Mouse (Mus musculus) splenic B cell, adult 2 months (primary cell): ENCODE results near the gene Gpr141.

ENCODE experiments used
- DNase-seq: peaks from one replicate; pipeline ENCODE4 v3.0.0-alpha.2; 2011; ENCODE audit warnings: low read depth, low spot score
- H3K27me3 ChIP-seq: 2 replicates; pipeline ENCODE4 v1.6.1; 2012; ENCODE audit warnings: mild to moderate bottlenecking, low read length, moderate library complexity, mixed read lengths; ENCODE audit not compliant: control insufficient read depth, poor library complexity, insufficient read depth, severe bottlenecking
- H3K36me3 ChIP-seq: 2 replicates; pipeline ENCODE4 v1.6.1; 2012; ENCODE audit warnings: mild to moderate bottlenecking, low read length, moderate library complexity, mixed read lengths; ENCODE audit not compliant: control insufficient read depth, poor library complexity, insufficient read depth, severe bottlenecking

The Gpr141 gene

DNA sequence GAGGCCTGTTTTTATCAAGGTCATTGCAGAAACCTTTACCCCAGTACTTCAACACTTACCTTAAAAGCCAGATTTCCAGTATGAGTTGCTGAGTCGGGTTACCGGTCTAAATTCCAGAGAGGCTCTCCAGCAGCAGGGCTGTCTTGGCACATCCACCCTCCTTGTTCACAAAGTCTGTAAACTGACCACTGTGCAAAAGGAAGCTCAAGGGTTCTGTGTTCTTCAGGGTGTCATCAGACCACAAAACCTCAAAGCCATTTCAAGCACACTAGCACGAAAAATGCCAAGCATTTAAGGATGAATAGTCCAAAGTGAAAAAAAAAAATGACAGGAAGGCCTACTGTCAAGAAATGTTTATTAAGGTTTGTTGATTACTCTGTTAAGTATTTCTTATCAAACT lies at the start of gene Gpr141:
Gene Gpr141, minus strand, starts transcription at position 187 of the 400 bp plus-strand sequence.
- DNase-seq: no peak
- Histone ChIP-seq H3K27me3 (no peaks in the 10 kb centered on the region), H3K36me3 (no peaks in the 10 kb centered on the region)

- no peak for DNase-seq
- Histone ChIP-seq H3K27me3 (no peaks in the 10 kb centered on the region), H3K36me3 (no peaks in the 10 kb centered on the region)
These were observed 40.2 kb upstream of the Gpr141 start for GRCm38 (mm10) chr13:19864241-19864640.

- peak; percentile 18 for DNase-seq
- no peaks in the 10 kb centered on the region for H3K27me3 ChIP-seq
- H3K36me3 ChIP-seq: no peaks in the 10 kb centered on the region
These were observed 30.7 kb upstream of the Gpr141 start for GRCm38 (mm10) chr13:19854629-19855333.

- Histone ChIP-seq H3K27me3 (no peaks in the 10 kb centered on the region), H3K36me3 (no peaks in the 10 kb centered on the region)
- DNase-seq: peak; percentile 13
These were observed 30.0 kb upstream of the Gpr141 start for GRCm38 (mm10) chr13:19854049-19854448.

GRCm38 (mm10) chr13:19843448-19843847 lies 19.4 kb upstream of the Gpr141 start:
- DNase-seq: no peak
- Histone ChIP-seq H3K27me3 (no peaks in the 10 kb centered on the region), H3K36me3 (no peaks in the 10 kb centered on the region)

GRCm38 (mm10) chr13:19842707-19843106 lies 18.6 kb upstream of the Gpr141 start:
- Histone ChIP-seq H3K36me3 (no peaks in the 10 kb centered on the region), H3K27me3 (no peaks in the 10 kb centered on the region)
- DNase-seq: no peak

DNA sequence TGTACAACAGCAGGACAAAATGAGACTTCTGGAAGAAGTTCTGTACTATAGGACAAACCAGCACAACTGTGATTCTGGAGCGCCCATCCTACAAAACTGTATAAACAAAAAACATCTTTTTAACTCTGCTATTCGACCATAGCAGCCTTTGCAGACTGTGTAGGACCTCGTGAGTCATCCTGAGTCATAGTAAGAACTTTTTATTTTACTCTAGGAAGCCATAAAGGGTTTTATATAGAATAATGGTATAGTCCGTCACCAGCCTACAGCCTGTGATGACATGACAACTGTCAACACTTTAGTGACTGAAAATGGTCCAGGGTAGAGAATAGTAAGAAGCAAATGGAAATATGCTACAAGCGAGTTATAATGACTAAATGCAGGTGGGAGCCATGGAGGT lies 17.6 kb upstream of the Gpr141 start:
- no peaks in the 10 kb centered on the region for H3K36me3 ChIP-seq
- no peaks in the 10 kb centered on the region for H3K27me3 ChIP-seq
- no peak for DNase-seq

DNA sequence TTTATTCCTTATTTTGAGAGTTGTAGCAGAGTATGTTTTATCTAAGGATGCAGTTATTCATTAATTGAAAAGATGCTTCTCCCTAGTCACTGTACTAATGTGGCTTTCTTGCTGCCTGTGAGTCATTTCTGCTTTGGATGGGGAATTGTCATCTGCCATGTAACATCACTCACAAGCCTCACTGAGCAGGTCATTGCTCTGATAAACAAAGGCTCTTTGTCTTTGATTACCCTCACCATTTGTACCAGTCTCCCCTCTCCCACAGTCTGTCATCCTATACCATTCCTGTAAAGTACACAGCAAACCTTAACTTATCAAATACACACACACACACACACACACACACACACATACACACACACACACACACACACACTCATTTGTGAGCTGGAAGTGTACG lies 16.1 kb upstream of the Gpr141 start:
- H3K36me3 ChIP-seq: no peaks in the 10 kb centered on the region
- no peaks in the 10 kb centered on the region for H3K27me3 ChIP-seq
- DNase-seq: no peak

DNA sequence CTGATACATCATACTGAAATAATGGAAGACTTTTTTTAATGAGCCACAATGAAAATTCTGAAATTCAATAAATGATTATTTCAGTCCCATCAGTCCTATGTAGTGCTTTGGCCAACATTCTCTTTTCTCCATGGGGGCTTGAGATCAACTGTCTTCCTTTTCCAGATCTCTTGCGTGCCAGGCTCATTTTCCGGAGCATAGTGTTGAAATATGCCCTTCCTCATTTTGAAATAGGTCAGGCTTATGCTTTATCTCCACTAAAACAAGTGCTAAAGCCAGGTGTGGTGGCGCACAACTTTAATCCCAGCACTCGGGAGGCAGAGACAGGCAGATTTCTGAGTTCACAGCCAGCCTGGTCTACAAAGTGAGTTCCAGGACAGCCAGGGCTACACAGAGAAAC lies 6.5 kb upstream of the Gpr141 start:
- Histone ChIP-seq H3K27me3 (no peaks in the 10 kb centered on the region), H3K36me3 (no peaks in the 10 kb centered on the region)
- no peak for DNase-seq

- Histone ChIP-seq H3K27me3 (no peaks in the 10 kb centered on the region), H3K36me3 (no peaks in the 10 kb centered on the region)
- peak; percentile 64 for DNase-seq
These were observed 4.0 kb upstream of the Gpr141 start for GRCm38 (mm10) chr13:19828095-19828494.

- H3K27me3 ChIP-seq: no peaks in the 10 kb centered on the region
- DNase-seq: no peak
- no peaks in the 10 kb centered on the region for H3K36me3 ChIP-seq
These were observed 2.4 kb downstream of the Gpr141 start for GRCm38 (mm10) chr13:19821639-19822038.

- no peak for DNase-seq
These were observed 4.1 kb downstream of the Gpr141 start for GRCm38 (mm10) chr13:19819926-19820325.

GRCm38 (mm10) chr13:19819243-19819642 lies 4.8 kb downstream of the Gpr141 start:
- no peak for DNase-seq
- Histone ChIP-seq H3K27me3 (no peaks in the 10 kb centered on the region), H3K36me3 (no peaks in the 10 kb centered on the region)

More at GRCm38 (mm10) chr13:19819926-19820325, 4.1 kb downstream of the Gpr141 start:
- Histone ChIP-seq H3K27me3 (no peaks in the 10 kb centered on the region), H3K36me3 (no peaks in the 10 kb centered on the region)

- Histone ChIP-seq H3K36me3 (no peaks in the 10 kb centered on the region), H3K27me3 (no peaks in the 10 kb centered on the region)
- DNase-seq: no peak
These were observed 29.1 kb downstream of the Gpr141 start for GRCm38 (mm10) chr13:19794942-19795341.

- Histone ChIP-seq H3K27me3 (no peaks in the 10 kb centered on the region), H3K36me3 (no peaks in the 10 kb centered on the region)
- peak; percentile 68 for DNase-seq
These were observed 29.6 kb downstream of the Gpr141 start for GRCm38 (mm10) chr13:19794486-19794885.

DNA sequence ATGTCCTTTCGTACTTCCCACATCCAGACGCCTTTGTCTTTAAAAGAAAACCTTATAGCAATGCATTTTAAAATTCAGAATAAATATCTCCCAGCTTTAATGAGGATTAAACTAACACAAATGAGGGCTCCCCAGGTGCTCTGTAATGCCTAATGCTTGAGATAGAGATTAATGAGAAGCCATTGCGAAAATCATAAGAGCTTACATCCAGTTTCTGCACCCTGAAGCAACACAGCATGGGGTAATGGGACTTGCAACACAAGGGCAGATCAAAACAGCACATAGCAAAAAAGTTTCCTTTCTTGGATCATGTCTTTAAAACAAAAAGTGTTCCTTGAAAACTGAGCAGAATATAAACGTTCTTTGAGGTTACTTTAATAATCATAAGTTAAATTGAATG lies 30.3 kb downstream of the Gpr141 start:
- H3K27me3 ChIP-seq: no peaks in the 10 kb centered on the region
- DNase-seq: no peak
- no peaks in the 10 kb centered on the region for H3K36me3 ChIP-seq
